8 mouse cellular contexts compared by ENCODE assay signal in the genomic region with DNA sequence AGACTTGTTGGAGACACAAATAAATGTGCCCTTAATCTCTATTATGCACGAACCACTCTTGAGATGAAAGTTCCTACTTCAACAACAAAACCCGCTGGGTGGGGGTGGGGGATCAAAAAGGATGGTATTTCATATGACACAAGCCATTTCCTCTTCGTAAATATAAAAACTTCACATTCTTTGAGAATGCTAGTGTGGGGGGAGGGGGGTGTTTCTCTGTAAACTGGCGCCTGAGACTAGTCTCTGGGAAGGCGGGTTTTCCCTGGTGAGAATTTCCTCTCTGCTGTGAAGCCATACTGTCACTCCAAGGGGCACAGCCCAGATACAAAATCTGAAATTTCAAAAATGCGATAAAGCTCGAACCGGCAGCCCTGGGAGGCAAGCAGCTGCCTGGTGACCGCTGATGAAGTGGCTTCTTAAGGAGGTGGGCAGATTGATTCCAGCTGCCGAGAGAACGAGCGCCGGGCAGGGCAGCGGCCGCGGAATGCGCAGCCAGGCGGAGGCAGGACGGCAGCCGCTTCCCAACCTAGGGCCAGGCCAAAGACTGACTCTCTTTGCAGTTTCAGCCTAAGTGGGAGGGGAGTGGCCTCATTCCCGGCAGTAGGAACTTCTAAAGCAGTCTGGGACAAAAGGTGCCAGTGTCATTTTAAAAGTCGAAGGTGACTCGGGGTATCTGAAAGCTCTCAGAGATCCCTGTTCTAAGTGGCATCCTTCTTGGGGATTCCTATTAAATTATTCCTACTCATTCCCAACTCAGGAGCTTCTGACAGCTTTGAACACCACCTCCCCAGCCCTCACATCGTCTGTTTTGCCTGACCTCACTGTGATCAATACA. TPM values are rescaled to one million over a fixed set of nuclear protein-coding genes. Genes with fewer than 3 reads are reported as not detected.
DNase-seq lines count a peak whose midpoint lies in the region; ATAC-seq lines count a peak whose summit lies in the region.

No protein-coding gene starts in this region.

- H3K9me3 ChIP-seq in forebrain, embryonic 12.5 days = no peaks in the 10 kb centered on the region
- no peaks in the 10 kb centered on the region for H3K9me3 ChIP-seq in limb, embryonic 11.5 days (ENCODE audit: control insufficient read depth, low read length)
- H3K9me3 ChIP-seq in midbrain, embryonic 11.5 days (ENCODE audit: control insufficient read depth, low read length) = no peaks in the 10 kb centered on the region

- peaks cover 36% of the 10 kb centered on the region for H3K27me3 ChIP-seq in forebrain, embryonic 12.5 days
- no peaks in the 10 kb centered on the region for H3K27me3 ChIP-seq in limb, embryonic 11.5 days (ENCODE audit: control insufficient read depth, insufficient read depth, low read length)
- H3K27me3 ChIP-seq in midbrain, embryonic 11.5 days (ENCODE audit: control insufficient read depth, insufficient read depth, low read length) = peaks cover 18% of the 10 kb centered on the region

- WGBS in forebrain, embryonic 12.5 days = 1% methylated on average over 24 of the region's 24 CpGs
- WGBS in limb, embryonic 11.5 days = under 1% methylated on average over 24 of the region's 24 CpGs
- WGBS in midbrain, embryonic 11.5 days = 0% methylated on average over 24 of the region's 24 CpGs

- H3K27ac ChIP-seq in forebrain, embryonic 12.5 days = peak overlapping the region; percentile 25; the same call in 1 of the 2 replicates
- H3K27ac ChIP-seq in limb, embryonic 11.5 days (replicated peaks; ENCODE audit: low read depth, low read length) = no peak overlapping the region
- no peak overlapping the region for H3K27ac ChIP-seq in midbrain, embryonic 11.5 days (ENCODE audit: low read depth, low read length)

- DNase-seq in spleen, adult 18-20 months = peak; percentile 8
- DNase-seq in spleen, postnatal 14 days (ENCODE audit: low spot score in 2 of 2) = no peak
- DNase-seq in heart, postnatal 36 days = peak; percentile 69 to 75
- DNase-seq in limb, embryonic 11.5 days (ENCODE audit: low spot score) = peak; percentile 88
- peak; percentile 95 for DNase-seq in midbrain, embryonic 11.5 days (ENCODE audit: low spot score, missing footprints)
- peak; percentile 26 to 60 for DNase-seq in urinary bladder, postnatal 4 days (ENCODE audit: low spot score in 2 of 2)
- no peak for DNase-seq in right cerebral cortex, postnatal 14 days

- H3K4me3 ChIP-seq in forebrain, embryonic 12.5 days (replicated peaks) = peak overlapping the region; percentile 51
- peak overlapping the region; percentile 52 for H3K4me3 ChIP-seq in limb, embryonic 11.5 days (ENCODE audit: low read depth, low read length)
- H3K4me3 ChIP-seq in midbrain, embryonic 11.5 days (ENCODE audit: low read depth, low read length) = peak overlapping the region; percentile 52

- peak overlapping the region; percentile 97 for H3K4me2 ChIP-seq in forebrain, embryonic 12.5 days
- peak overlapping the region; percentile 92 for H3K4me2 ChIP-seq in limb, embryonic 11.5 days (ENCODE audit: low read depth, severe bottlenecking)
- peak overlapping the region; percentile 93 for H3K4me2 ChIP-seq in midbrain, embryonic 11.5 days

- no peak overlapping the region for H3K9ac ChIP-seq in forebrain, embryonic 12.5 days
- H3K9ac ChIP-seq in limb, embryonic 11.5 days (ENCODE audit: low read length) = no peak overlapping the region; the same call in 1 of the 2 replicates
- H3K9ac ChIP-seq in midbrain, embryonic 11.5 days (ENCODE audit: low read length) = no peak overlapping the region

- intact Hi-C loops in heart, postnatal 36 days (cut with DNase I) = no loop called here

- H3K4me1 ChIP-seq in forebrain, embryonic 12.5 days = peaks cover 32% of the 10 kb centered on the region
- peaks cover 10% of the 10 kb centered on the region; the same call in 1 of the 2 replicates for H3K4me1 ChIP-seq in limb, embryonic 11.5 days (ENCODE audit: control insufficient read depth, insufficient read depth, low read length)
- peaks cover 21% of the 10 kb centered on the region for H3K4me1 ChIP-seq in midbrain, embryonic 11.5 days (ENCODE audit: control insufficient read depth, insufficient read depth, low read length)

- peak; percentile 20; the same call in 1 of the 2 replicates for ATAC-seq in forebrain, embryonic 12.5 days (ENCODE audit: low FRiP score)
- ATAC-seq in limb, embryonic 11.5 days (ENCODE audit: insufficient number of reproducible peaks, low FRiP score, low TSS enrichment, low read depth) = peak; percentile 66
- ATAC-seq in midbrain, embryonic 11.5 days (ENCODE audit: low FRiP score) = peak; percentile 33; the same call in 1 of the 2 replicates

- no peaks in the 10 kb centered on the region for H3K36me3 ChIP-seq in forebrain, embryonic 12.5 days (replicated peaks)
- H3K36me3 ChIP-seq in limb, embryonic 11.5 days (ENCODE audit: control insufficient read depth, insufficient read depth, low read length) = no peaks in the 10 kb centered on the region
- no peaks in the 10 kb centered on the region for H3K36me3 ChIP-seq in midbrain, embryonic 11.5 days (ENCODE audit: control insufficient read depth, insufficient read depth, low read length)

RNA-seq across cellular contexts. Expression of a gene that starts 2.2 kb away (rescaled TPM):
- 5.2 and 5.9 TPM in 2 replicates for polyA plus RNA-seq in forebrain, embryonic 12.5 days (2016; fragmentation: Nextera tagmentation; extraction: Ambion mirVana)
- 10 to 100 TPM; 12.7 to 13.4 TPM for total RNA-seq in heart, postnatal 36 days (2021)
- polyA plus RNA-seq in limb, embryonic 11.5 days (2014; fragmentation: Nextera tagmentation; extraction: Ambion mirVana) = 2.1 and 2.3 TPM in 2 replicates
- polyA plus RNA-seq in midbrain, embryonic 11.5 days (2014; fragmentation: Nextera tagmentation; extraction: Ambion mirVana) = 4.9 and 6.1 TPM in 2 replicates

Comparison
In these comparisons a context has a peak if more than half of its experiments do, and no peak if none do; other contexts are left out.
1. DNase-seq: peak in spleen, adult 18-20 months (2 of 2), heart, postnatal 36 days (2 of 2), limb, embryonic 11.5 days (single experiment), midbrain, embryonic 11.5 days (single experiment) and urinary bladder, postnatal 4 days (2 of 2); none in spleen, postnatal 14 days (0 of 2) and right cerebral cortex, postnatal 14 days (single experiment).
2. Peak in every context shown above with its lines, with median percentiles within 50 percentile points of each other: ATAC-seq, H3K4me2 ChIP-seq and H3K4me3 ChIP-seq.